Mouse (Mus musculus) retina, embryonic 14.5 days (tissue): ENCODE measurements around the gene Jazf1.

Source experiments
- DNase-seq: peaks from one replicate; pipeline ENCODE4 v3.0.0-alpha.2; 2015; ENCODE audit warnings: low spot score

Jazf1 gene

DNA sequence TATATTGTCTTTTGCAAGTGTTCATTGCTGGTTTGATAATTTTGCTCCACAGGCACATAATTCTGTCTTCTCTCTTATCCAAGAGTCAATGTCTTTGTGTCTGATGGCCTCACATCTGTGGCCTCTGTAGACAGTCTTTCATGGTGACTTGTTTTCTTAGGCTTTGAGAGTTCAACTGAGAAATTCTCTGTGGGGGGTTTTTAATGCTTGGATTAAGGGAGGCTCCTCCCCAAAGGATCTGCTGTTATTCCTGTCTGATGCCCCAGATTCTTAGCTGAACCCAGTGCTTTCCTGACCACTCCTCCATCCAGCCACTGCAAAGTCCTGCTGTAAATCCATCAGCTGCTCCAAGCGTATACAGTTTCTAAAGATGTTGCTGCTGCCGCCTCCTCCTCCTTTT is 112.3 kb downstream of the Jazf1 start:
- DNase-seq, result no peak

DNA sequence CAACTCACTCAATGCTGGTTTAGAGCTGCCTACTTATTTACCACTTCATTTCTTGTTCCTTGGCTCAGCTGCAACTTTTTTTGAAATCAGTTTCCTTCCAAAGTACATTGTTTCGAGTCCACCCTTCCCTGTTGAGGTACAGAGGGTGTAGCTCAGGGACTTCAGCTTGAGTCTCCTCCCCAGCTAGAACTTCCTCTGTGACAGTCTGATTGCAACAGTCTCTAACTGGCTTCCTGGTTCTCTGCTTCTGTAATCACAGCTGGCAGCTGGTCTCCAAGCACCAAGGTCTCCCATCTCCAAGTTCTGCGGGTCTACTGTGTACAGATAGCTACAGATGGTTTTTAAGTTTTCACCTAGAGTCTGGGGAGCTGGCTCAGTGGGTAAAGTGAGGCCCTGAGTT is 113.1 kb downstream of the Jazf1 start:
- DNase-seq, result no peak

GRCm38 (mm10) chr6:52954861-52955260 is 113.6 kb downstream of the Jazf1 start:
- no peak for DNase-seq

DNA sequence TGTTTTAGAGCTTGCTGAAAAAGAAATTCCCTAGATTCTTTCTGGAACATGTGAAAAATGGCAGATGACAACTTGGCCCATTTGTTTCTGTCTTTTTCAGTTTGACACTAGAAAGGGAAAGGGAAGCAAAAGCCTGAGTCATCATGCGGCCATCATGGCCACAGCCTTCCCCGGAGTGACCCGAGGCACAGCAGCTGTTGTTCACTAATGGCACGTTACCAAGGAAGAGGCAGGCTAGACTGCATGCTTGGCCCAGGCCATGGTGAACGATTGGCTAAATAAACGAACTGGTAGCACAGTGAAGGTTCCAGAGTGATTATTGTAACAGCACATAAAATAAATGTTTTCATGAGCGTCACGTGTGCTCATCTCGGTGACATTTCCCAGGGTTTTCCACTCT is 114.0 kb downstream of the Jazf1 start:
- DNase-seq, result no peak

GRCm38 (mm10) chr6:52952526-52952900 is 115.9 kb downstream of the Jazf1 start:
- DNase-seq, result peak; percentile 65

GRCm38 (mm10) chr6:52951871-52952525 is 116.4 kb downstream of the Jazf1 start:
- DNase-seq, result no peak

- no peak for DNase-seq
These were observed 118.1 kb downstream of the Jazf1 start for GRCm38 (mm10) chr6:52950371-52950770.

DNA sequence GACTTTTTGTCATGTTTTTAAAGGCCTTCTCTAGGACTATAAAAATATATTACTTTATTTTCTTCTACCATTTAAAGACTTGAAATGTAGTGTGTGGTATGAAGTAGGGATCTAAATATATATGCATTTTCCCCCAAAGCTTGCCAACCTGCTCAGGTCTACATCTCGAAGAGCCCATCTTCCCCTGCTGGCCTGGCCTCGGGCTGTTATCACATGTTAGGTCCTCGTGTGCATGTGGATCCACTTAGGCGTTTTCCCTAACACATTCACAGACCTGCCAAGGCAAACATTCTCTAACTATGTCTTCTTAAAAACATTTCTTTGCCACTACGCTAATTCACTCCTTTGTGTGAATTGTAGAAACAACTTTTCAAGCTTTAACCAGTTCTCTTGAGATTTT is 125.9 kb downstream of the Jazf1 start:
- no peak for DNase-seq

- DNase-seq, result no peak
These were observed 126.3 kb downstream of the Jazf1 start for GRCm38 (mm10) chr6:52942101-52942500.

- no peak for DNase-seq
These were observed 130.5 kb downstream of the Jazf1 start for GRCm38 (mm10) chr6:52937916-52938315.

DNA sequence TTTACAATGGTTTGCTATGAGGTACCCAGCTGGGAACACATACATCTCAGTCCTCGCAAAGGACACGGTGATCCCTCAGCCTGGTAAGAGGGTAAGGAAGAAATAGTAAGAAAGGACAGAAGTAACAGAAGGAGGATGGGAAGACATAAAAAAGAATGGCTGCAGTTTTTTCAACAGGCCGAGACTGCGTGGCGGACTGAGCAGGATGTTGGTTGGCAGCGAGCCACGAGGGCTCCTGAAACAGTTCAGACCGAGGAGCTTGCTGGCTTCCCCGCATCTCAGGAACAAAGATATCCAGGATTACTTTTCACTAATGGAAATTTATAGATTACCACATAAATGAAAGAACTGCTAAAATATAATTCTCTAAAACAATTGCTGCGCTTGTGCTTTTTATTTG is 131.4 kb downstream of the Jazf1 start:
- no peak for DNase-seq

- no peak for DNase-seq
These were observed 134.4 kb downstream of the Jazf1 start for GRCm38 (mm10) chr6:52934021-52934420.

- no peak for DNase-seq
These were observed 135.7 kb downstream of the Jazf1 start for GRCm38 (mm10) chr6:52932603-52933178.

DNA sequence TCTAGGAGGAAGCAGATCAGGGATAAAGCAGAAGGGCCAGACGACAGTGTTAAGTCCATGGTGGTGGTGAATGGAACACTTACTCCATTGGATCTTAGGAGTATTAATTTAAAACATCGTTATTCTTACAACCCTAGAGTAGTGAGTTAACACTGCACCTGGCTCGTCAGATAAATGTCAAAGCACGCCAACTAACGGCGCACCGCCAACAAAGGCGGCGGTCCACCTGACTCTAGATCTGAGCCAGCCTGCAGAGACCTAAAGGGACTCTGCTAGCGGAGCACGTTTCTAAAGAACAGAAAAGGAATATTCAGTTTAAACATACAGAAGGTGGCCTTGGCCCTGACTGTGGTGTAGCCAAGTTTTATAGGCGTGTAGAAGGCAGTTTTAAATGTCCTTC is 139.1 kb downstream of the Jazf1 start:
- no peak for DNase-seq

GRCm38 (mm10) chr6:52926947-52927346 is 141.5 kb downstream of the Jazf1 start:
- peak; percentile 52 for DNase-seq

DNA sequence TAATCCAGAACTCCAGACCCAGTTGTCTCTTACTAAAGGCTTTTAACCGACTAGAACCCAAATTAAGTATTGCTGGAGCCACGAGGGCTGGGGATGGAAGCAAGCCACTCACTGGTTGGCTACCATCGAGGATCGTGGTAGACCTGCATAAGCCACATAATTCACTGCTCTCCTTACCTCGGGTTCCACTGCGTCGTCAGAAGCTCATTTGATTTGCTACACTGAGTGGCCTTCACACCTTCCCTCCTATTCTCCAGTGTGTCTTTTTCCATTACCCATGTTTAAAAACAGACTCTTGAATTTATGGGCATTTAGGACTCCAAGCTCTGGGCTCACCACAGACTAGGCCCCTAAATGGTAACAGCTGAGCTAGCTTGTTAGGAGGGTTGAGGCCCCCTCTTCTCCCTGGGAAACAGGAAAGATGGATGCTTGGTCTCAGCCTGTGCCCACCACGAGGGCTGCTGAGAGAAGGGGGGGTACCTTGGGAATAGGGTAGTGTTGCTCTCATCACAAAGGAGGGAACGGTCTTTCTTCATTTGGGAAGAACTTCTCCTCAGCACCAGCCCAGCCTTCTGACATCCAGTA is 142.9 kb downstream of the Jazf1 start:
- no peak for DNase-seq

DNA sequence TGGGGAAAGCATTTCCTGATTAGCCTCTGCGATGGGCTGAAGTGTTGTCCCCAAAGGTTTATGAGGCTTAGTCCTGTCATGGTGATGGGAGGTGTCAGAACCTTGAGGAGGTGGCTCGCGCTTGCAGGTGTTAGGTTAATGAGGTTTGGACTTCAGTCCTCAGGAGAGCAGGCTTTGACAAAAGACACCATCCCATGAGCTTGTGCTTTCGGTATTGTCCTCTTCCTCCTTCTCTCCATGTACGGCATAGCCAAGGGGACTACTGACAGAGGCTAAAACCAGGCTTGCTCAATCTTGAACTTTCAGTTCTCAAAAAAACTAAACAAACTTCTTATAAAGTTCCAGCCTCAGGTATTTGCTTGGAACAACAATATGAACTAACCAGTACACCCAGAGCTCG is 147.2 kb downstream of the Jazf1 start:
- DNase-seq, result no peak

GRCm38 (mm10) chr6:52920719-52921118 is 147.7 kb downstream of the Jazf1 start:
- DNase-seq, result no peak

- DNase-seq, result no peak
These were observed 149.0 kb downstream of the Jazf1 start for GRCm38 (mm10) chr6:52919442-52919841.

DNA sequence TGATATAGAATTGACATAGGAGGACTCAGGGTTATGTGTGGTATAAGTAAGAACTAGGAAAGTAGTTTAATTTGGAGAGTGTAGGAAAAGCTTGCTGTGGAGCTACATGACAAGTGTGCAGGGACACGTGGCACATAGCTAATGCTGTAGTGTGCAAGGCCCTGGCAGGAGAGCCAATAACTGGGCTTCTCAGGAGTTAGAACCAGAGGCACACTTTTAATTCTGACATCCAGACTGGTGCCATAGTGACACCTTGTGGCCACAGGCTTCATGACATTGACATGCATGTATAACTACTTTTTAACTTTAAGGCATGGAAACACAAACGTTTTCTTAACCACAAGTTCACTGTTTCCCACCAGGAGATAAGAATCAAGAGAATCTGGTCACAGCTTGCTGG is 149.5 kb downstream of the Jazf1 start:
- DNase-seq, result peak; percentile 89

DNA sequence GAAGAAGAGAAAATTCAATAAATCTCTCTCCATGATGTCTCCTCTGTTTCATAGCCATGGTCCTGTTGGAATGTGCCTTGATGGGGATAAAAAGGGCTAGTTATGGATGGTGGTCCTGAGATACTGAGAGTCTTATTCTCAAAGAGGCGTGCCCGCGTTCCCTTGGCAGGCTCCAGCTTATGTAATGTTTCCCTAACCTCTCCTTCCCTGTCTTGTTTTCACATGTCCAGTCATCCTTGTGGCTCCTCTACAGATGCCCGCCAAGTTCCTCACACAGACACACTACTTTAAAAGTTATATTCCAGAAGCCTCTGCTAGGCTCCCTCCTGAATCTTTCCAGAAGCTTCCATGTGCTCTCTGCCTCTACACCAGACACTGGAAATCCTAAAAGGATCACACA is 151.0 kb downstream of the Jazf1 start:
- DNase-seq, result no peak

GRCm38 (mm10) chr6:52916836-52917376 is 151.5 kb downstream of the Jazf1 start:
- no peak for DNase-seq

GRCm38 (mm10) chr6:52914921-52915320 is 153.5 kb downstream of the Jazf1 start:
- no peak for DNase-seq
